Mouse (Mus musculus) CH12.LX (cell line): ENCODE data around the gene Mkln1.

Experiments
- BHLHE40 ChIP-seq: IDR thresholded peaks from 2 replicates; pipeline ENCODE4 v1.6.1; 2011; ENCODE audit warnings: mild to moderate bottlenecking, low read depth, low read length, improper control_type of control experiment
- CTCF ChIP-seq, 2 experiments: IDR thresholded peaks in 1 of 2; conservative IDR thresholded peaks in 1 of 2; 2 replicates each; pipeline ENCODE4 v1.5.1; 2011 to 2012; ENCODE audit warnings: low read depth in 2 of 2, low read length in 2 of 2, improper control_type of control experiment in 1 of 2, inconsistent platforms in 1 of 2, mild to moderate bottlenecking in 1 of 2, moderate library complexity in 1 of 2
- ELF1 ChIP-seq: IDR thresholded peaks from 2 replicates; pipeline ENCODE4 v1.6.1; 2014; ENCODE audit warnings: low read depth, mild to moderate bottlenecking, inconsistent platforms, low read length, improper control_type of control experiment
- EP300 ChIP-seq: IDR thresholded peaks from 2 replicates; pipeline ENCODE4 v1.6.1; 2011; ENCODE audit warnings: low read length, improper control_type of control experiment
- ETS1 ChIP-seq: conservative IDR thresholded peaks from 2 replicates; pipeline ENCODE4 v1.6.1; 2012; ENCODE audit warnings: low read depth, mild to moderate bottlenecking, inconsistent platforms, low read length, improper control_type of control experiment, moderate library complexity
- JUN ChIP-seq: IDR thresholded peaks from 2 replicates; pipeline ENCODE4 v1.6.1; 2011; ENCODE audit warnings: low read depth, mild to moderate bottlenecking, low read length, improper control_type of control experiment, moderate library complexity; ENCODE audit not compliant: insufficient read depth
- MAZ ChIP-seq: IDR thresholded peaks from 2 replicates; pipeline ENCODE4 v1.6.1; 2012; ENCODE audit warnings: low read depth, mild to moderate bottlenecking, inconsistent platforms, low read length, improper control_type of control experiment, moderate library complexity
- NRF1 ChIP-seq: IDR thresholded peaks from 2 replicates; pipeline ENCODE4 v1.6.1; 2014; ENCODE audit warnings: low read depth, mild to moderate bottlenecking, inconsistent platforms, low read length, improper control_type of control experiment, moderate library complexity
- TCF12 ChIP-seq: IDR thresholded peaks from 2 replicates; pipeline ENCODE4 v1.6.1; 2014; ENCODE audit warnings: low read depth, mild to moderate bottlenecking, inconsistent platforms, low read length, improper control_type of control experiment

DNA sequence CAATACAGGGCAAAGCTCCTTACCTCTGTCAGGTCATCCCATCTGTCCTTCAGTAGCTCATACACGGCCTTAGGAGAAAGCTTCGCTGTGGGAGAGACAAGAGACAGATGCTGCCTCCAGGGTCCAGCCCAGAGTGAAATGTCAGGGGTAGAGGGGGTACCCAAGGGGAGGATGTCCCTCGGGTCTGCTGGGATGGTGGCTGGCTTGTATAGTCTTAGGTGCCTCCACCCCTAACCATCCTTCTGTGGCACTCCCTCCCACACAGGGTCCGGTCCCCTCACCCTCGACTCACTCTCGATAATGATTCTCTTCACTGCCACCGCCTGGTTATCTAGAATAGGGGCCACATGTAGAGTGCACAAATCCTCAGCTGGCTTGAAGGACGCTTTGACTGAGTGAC is 126.1 kb downstream of the Mkln1 start:
- no peak for TF ChIP-seq CTCF (conservative IDR thresholded peaks at IDR 0.05 in 1 of 2, IDR thresholded peaks at IDR 0.05 in 1 of 2; ENCODE audit: low read depth in 2 of 2, low read length in 2 of 2)
- no peak for TF ChIP-seq NRF1
- TF ChIP-seq EP300, result no peak
- TF ChIP-seq ELF1, result no peak
- TF ChIP-seq BHLHE40, result no peak
- no peak for TF ChIP-seq MAZ
- no peak for TF ChIP-seq TCF12
- TF ChIP-seq ETS1, result no peak
- no peak for TF ChIP-seq JUN
